Mouse (Mus musculus): ENCODE results near the gene Ces3a.

GRCm38 (mm10) chr8:105000586-105000985 is 47.8 kb upstream of the Ces3a start, which contains the start of gene Ces2h:
- TF ChIP-seq POLR2A (IDR thresholded peaks at IDR 0.05; ENCODE audit: extremely low read depth, insufficient read depth, low read length) = no peak
- no peak for TF ChIP-seq CTCF (IDR thresholded peaks at IDR 0.05; ENCODE audit: low read depth, low read length)
